Mouse (Mus musculus): Measurements from ENCODE around the gene Dclk1.

The Dclk1 gene

DNA sequence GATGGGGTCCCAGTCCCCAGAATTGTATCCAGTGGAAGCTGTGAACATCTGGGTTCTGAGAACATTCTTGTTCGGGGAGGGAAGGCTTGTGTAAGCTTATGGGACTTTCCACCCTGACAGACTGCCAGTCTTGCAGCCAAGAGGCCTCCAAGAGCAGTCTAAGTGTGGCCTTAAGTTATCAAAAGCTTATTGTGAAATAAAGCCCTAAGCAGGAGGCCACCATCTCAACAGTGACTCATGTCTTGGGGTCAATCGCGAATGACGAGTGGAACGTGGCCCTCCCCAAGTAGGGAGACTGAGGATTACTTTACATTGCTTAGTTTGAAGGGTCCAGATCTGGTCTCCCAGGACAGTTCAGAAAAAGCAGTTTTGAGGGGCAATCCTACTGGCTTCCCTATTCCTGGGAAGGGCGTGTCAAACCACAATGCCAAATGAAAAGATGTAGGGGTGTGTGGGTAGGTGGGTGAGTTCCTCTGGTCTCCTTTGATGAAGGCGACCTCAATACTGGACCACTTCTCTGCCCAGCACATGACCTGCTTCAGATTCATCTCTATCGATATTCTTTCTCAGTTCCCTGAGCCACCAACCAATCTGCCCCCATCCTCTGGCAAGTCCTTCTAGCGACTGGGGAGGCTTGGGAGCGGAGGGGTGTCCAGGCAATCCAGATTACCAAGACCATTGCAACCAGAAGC is at the start of gene Dclk1:
Dclk1 (plus strand) TSS at position 635 of the 692 bp plus-strand sequence.
- peak; percentile 98 for DNase-seq

DNA sequence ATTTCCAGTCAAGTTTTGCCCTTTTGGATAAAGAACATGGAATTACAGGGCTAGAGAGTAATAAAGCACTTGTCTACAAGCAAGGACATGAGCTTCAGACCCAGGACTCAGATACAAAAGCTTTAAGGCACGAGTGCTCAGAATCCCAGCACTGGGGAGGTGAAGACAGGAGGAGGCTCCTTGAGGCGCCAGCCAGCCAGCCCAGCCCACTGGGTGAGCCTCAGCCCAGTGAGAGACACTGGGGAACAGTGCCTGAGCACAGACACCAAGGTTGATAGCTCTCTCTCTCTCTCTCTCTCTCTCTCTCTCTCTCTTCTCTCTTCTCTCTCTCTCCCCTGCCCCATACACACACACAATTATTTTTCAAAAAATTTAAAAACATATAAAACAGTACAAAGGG is 48.8 kb upstream of the Dclk1 start:
- peak; percentile 75 for DNase-seq

GRCm38 (mm10) chr3:55194792-55195191 is 47.4 kb upstream of the Dclk1 start:
- peak; percentile 5 for DNase-seq

- DNase-seq = peak; percentile 94
Measured at GRCm38 (mm10) chr3:55195581-55196327, 46.4 kb upstream of the Dclk1 start.

DNA sequence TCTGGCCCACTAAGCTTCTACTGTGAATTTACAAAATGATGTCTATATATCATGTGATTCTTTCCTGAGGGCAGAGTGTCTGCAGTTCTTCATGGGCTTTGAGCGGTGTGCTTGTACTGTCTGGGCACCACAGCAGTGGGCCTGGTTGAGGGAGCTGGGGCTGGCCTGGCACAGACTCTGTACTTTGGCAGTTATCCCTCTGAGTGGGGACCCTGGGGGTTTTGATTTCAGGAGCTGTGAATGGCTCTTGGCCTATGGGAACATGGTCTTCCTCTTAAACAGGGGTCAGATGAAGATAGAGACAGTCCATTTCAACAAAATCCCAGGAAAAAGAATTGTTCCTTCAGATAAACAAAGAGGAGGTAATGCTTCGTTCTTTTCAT is 45.8 kb upstream of the Dclk1 start:
- peak; percentile 84 for DNase-seq

DNA sequence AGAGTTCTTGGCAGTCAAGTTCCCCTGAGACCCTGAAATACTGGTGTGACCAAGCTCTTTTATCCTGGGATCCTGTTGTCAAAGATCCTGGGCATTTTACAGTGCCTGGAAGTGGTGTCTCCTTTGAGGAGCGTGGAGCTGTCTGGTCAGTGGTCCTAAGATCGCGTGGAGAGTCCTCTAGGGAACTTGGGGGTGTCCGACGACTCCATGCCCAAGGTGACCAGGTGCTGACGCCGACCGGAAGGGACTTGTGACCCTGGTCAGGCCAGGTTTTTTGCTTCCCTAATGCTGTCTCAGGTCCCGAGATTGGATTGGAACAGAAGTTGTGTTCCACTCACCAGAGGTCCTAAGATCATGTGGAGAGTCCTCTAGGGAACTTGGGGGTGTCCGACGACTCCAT is 38.5 kb upstream of the Dclk1 start:
- peak; percentile 74 for DNase-seq

DNA sequence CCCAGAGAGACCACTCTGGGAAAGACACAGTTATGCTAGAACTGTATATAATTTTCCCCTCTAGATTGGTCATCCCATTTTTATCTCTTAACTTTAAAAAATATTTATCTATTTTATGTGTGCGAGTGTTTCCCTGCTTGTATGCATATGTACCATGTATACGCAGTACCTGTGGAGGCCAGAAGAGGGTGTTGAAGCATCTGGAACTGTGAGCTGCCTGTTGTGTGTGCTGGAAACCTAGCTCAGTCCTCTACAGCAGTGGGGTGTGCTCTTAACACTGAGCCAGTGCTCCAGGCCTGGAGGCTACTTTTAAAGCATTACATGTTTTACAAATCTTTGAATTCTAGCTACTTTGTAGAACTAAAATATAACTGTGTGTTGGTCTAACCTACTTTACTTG is 35.8 kb upstream of the Dclk1 start:
- DNase-seq = no peak

DNA sequence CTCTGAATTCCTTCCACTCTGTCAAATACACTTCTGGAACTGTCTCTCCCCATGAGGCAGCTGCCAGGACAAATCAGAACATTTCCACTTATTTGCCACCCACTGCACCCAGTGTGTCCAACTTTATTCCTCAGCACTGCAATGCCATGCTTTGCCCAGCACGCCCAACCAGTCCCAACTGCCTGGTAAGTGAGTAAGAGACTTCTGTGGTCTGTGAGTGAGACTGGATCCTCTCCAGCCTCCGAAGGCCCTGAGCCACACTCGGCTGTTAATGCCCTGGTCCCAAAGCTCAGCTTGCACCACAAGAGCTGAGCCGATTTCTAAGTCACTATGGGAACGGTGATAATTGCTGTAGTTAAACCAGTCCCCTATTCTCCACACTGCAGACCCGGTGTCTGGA is 34.5 kb upstream of the Dclk1 start:
- DNase-seq = no peak

- DNase-seq = no peak
Measured at GRCm38 (mm10) chr3:55212254-55212653, 29.9 kb upstream of the Dclk1 start.

DNA sequence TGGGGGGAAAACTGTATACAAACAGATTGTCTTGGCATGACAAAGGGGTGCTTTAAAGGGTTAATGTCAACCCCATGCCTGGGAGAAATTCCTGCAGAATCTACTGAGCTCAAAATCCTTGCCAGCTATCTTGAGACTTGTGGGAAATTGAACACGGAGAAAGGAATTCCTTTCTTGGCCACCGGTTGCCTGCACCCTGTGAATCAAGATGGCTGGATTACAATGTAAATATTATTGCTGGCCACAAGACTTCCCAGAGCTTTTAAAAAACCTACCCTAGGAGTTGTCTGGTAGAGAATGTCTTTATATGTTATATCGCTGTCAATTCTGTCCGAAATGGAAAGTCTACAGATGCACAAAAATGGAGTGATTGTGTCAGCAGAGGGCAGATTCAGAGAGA is 28.4 kb upstream of the Dclk1 start:
- peak; percentile 79 for DNase-seq

DNA sequence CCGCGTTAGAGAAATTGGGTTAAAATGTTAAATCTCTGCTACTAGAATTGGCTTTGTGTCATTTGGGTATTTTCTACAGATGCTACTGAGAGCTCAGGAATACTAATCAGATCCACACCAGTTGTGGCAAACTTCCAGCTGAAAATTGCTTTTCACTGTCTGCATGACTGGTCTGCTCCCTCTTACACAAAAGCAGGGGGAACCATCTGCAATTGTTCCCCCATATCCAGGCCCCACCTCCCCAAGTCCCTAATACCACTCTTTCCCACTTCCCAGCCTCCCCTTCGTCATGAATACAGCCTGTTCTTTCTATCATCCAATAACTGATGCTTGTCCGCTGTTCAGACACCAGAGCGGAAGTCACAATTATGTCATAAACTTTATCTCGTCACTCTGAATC is 27.8 kb upstream of the Dclk1 start:
- peak; percentile 39 for DNase-seq

- DNase-seq = no peak
Measured at GRCm38 (mm10) chr3:55222502-55222901, 19.7 kb upstream of the Dclk1 start.

- DNase-seq = no peak
Measured at GRCm38 (mm10) chr3:55223862-55224261, 18.3 kb upstream of the Dclk1 start.

DNA sequence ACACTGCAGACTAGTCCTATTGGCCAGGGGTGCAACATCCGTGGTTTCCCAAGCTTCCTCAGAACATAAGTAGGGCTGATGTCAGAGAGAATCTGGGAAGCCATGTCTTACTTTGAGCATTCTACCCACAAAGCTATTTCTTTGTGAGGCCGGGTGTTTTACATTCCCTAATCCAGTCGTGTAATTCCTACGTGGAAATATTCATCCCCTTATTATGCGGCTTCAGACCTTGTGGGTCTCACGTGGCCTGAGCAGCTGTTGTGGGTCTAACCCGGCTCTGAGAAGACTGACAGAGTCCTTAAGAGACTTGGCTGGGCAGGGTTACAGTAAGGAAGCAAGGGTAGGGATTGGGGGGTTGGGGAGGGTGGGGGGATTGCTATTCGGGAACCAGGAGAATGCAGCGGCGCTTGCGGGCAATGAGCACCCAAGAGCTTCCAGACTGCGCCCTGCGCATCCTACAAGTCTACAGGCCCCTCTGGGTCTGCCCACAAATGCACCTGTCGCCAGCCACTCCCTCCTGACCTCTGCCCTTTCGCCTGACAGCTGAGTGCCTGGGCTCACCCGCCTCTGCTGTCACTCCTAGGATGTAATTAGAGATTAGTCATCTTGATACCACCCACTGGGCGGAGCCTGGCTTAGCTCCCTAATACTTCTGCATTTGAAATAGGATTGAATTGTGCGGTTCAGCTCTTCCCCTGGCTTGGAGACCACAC is 15.5 kb upstream of the Dclk1 start:
- DNase-seq = peak; percentile 77

GRCm38 (mm10) chr3:55227214-55227581 is 15.0 kb upstream of the Dclk1 start:
- DNase-seq = no peak

DNA sequence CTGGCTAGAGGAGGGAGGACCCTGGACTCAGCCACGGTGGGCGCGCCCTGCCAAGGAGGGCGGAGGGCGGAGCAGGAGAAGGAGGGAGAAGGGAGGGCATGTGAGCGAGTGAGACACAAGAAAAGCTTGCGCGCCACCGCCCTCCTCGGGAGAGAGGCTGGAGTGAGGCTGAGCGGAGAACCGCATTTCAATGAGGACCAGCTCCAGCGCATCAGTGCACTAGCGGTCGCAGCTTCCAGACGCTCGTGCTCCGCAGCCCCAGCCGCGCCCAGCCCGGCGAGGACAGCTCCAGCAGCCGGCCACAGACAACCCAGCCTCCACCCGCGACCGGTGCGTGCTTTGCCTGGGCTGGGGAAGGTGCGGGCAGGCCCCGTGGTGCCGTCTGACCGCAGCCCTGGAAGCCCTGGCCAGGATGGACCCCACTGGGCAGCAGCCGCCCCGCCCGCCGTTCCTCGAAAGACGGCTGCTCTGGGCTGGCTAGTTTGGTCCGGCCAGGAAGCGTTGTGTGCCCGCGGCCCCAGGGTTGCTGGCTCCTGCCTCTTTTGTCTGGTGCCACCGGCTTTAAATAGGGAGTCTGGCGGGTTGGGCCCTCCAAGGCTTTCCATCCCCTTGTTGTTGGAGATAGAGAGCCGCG is 375 bp downstream of the Dclk1 start:
- peak; percentile 99 for DNase-seq

- no peak for DNase-seq
Measured at GRCm38 (mm10) chr3:55243056-55243471, 900 bp downstream of the Dclk1 start.

DNA sequence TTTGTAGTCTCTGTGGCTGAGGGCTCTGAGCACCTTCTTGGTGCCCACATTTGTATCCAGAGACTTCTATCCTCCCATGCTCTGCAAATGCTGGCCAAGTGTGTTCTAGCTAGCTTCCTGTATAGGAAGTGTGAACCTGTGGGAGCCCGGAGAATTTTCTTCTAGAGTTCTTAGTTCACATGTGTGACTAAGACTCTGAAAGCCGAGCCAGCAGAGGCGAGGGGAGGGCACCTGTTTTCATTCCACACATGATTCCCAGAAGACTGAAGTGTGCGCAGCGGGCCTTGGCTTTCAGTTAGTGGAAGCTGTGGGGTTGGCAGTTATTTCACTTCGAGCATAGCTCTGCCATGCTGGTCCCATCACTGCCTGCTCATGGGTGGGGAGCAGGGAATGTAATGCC is 1.9 kb downstream of the Dclk1 start:
- no peak for DNase-seq

GRCm38 (mm10) chr3:55246618-55247272 is 4.6 kb downstream of the Dclk1 start:
- DNase-seq = no peak

GRCm38 (mm10) chr3:55248048-55248447 is 5.9 kb downstream of the Dclk1 start:
- no peak for DNase-seq

- no peak for DNase-seq
Measured at GRCm38 (mm10) chr3:55248508-55248907, 6.3 kb downstream of the Dclk1 start.

- no peak for DNase-seq
Measured at GRCm38 (mm10) chr3:55250631-55251030, 8.5 kb downstream of the Dclk1 start.

DNA sequence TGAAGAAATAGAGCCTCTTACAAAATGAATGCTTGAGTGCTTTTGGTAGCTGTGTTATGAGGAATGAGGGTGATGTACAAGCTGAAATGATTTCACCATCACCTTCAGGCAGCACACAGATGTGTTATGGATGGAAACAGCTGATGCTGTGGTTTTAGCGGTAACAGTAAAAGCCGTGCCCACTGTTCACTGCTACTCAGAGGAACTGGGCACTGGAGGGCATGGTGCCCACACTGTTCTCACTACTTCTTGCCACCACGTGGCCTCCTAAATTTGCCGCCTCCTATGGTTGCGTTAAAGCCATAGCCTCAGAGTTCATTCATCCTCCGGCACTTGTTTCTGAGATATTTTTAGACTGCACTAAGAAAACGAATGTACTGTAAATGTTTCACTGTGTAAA is 18.0 kb downstream of the Dclk1 start:
- peak; percentile 73 for DNase-seq
